Mouse (Mus musculus) MEL (cell line): Measurements from ENCODE around the gene Zscan2. TPM values are rescaled to one million over a fixed set of nuclear protein-coding genes. Genes with fewer than 3 reads are reported as not detected.

ENCODE experiments used
- DNase-seq: peaks from one replicate; pipeline ENCODE4 v3.0.0; 2011; ENCODE audit warnings: low read depth, low spot score
- H3K27ac ChIP-seq: 2 replicates; pipeline ENCODE4 v1.5.1; 2012; ENCODE audit warnings: low read depth, mild to moderate bottlenecking, control low read depth, low read length, moderate library complexity; ENCODE audit not compliant: control insufficient read depth
- H3K27me3 ChIP-seq, 2 experiments: fragments of 150-350 bp in 1 of 2; sonication (generic) in 1 of 2; 2 replicates each; pipeline ENCODE4 v1.6.1; 2012; ENCODE audit warnings: low read length in 2 of 2, mild to moderate bottlenecking in 2 of 2, improper control_type of control experiment in 1 of 2, moderate library complexity in 1 of 2; ENCODE audit not compliant: insufficient read depth in 2 of 2, control insufficient read depth in 1 of 2
- H3K36me3 ChIP-seq, 2 experiments: 2 replicates each; pipeline ENCODE4 v1.6.1; 2012 to 2014; ENCODE audit warnings: low read length in 2 of 2, improper control_type of control experiment in 1 of 2, inconsistent platforms in 1 of 2, mild to moderate bottlenecking in 1 of 2; ENCODE audit not compliant: insufficient read depth in 2 of 2, control insufficient read depth in 1 of 2
- H3K4me1 ChIP-seq, 2 experiments: fragments of 150-350 bp in 1 of 2; sonication (generic) in 1 of 2; 2 replicates each; pipeline ENCODE4 v1.6.1; 2012; ENCODE audit warnings: low read length in 2 of 2, improper control_type of control experiment in 1 of 2, mild to moderate bottlenecking in 1 of 2; ENCODE audit not compliant: insufficient read depth in 2 of 2, control insufficient read depth in 1 of 2
- H3K4me3 ChIP-seq, 2 experiments: fragments of 150-350 bp in 1 of 2; sonication (generic) in 1 of 2; 2 replicates each; pipeline ENCODE4 v1.5.1; 2012; ENCODE audit warnings: low read depth in 2 of 2, low read length in 2 of 2, mild to moderate bottlenecking in 2 of 2, moderate library complexity in 2 of 2, control low read depth in 1 of 2, improper control_type of control experiment in 1 of 2; ENCODE audit not compliant: control insufficient read depth in 1 of 2, insufficient read depth in 1 of 2
- H3K79me2 ChIP-seq: 2 replicates; pipeline ENCODE4 v1.6.1; 2012; ENCODE audit warnings: mild to moderate bottlenecking, low read length, moderate library complexity; ENCODE audit not compliant: control insufficient read depth, poor library complexity, insufficient read depth
- H3K9ac ChIP-seq: 2 replicates; pipeline ENCODE4 v1.6.1; 2012; ENCODE audit warnings: low read depth, mild to moderate bottlenecking, control low read depth, low read length, moderate library complexity; ENCODE audit not compliant: control insufficient read depth, poor library complexity, severe bottlenecking
- H3K9me3 ChIP-seq: fragments of 150-350 bp; sonication (generic); replicated peaks from 2 replicates; pipeline ENCODE4 v1.6.1; 2012; ENCODE audit warnings: mild to moderate bottlenecking, low read length, improper control_type of control experiment, moderate library complexity; ENCODE audit not compliant: insufficient read depth
- BHLHE40 ChIP-seq: IDR thresholded peaks from 2 replicates; pipeline ENCODE4 v1.6.1; 2012; ENCODE audit warnings: low read depth, mild to moderate bottlenecking, inconsistent platforms, low read length, improper control_type of control experiment, borderline replicate concordance
- CHD2 ChIP-seq: IDR thresholded peaks from 2 replicates; pipeline ENCODE4 v1.6.1; 2011; ENCODE audit warnings: low read length, improper control_type of control experiment
- CTCF ChIP-seq, 3 experiments: IDR thresholded peaks in 2 of 3; conservative IDR thresholded peaks in 1 of 3; 2 replicates each; pipeline ENCODE4 v1.5.1; 2011 to 2012; ENCODE audit warnings: low read length in 3 of 3, low read depth in 2 of 3, mild to moderate bottlenecking in 2 of 3, improper control_type of control experiment in 1 of 3, inconsistent platforms in 1 of 3, mixed read lengths in 1 of 3, moderate library complexity in 1 of 3; ENCODE audit not compliant: control insufficient read depth in 1 of 3, insufficient read depth in 1 of 3, poor library complexity in 1 of 3, severe bottlenecking in 1 of 3
- ELF1 ChIP-seq: IDR thresholded peaks from 2 replicates; pipeline ENCODE4 v1.6.1; 2014; ENCODE audit warnings: low read depth, mild to moderate bottlenecking, inconsistent platforms, low read length, improper control_type of control experiment, moderate library complexity
- EP300 ChIP-seq, 2 experiments: IDR thresholded peaks; 2 replicates each; pipeline ENCODE4 v1.6.1; 2011; ENCODE audit warnings: improper control_type of control experiment in 2 of 2, low read length in 2 of 2, low read depth in 1 of 2, mild to moderate bottlenecking in 1 of 2
- HCFC1 ChIP-seq: IDR thresholded peaks from 2 replicates; pipeline ENCODE4 v1.6.1; 2012; ENCODE audit warnings: low read depth, mild to moderate bottlenecking, inconsistent platforms, low read length, improper control_type of control experiment, moderate library complexity
- KAT2A ChIP-seq: conservative IDR thresholded peaks from 2 replicates; pipeline ENCODE4 v1.6.1; 2012; ENCODE audit warnings: low read depth, low read length, improper control_type of control experiment, inconsistent platforms
- MAX ChIP-seq: IDR thresholded peaks from 2 replicates; pipeline ENCODE4 v1.6.1; 2011; ENCODE audit warnings: low read length, improper control_type of control experiment
- MAZ ChIP-seq: IDR thresholded peaks from 2 replicates; pipeline ENCODE4 v1.6.1; 2012; ENCODE audit warnings: low read depth, mild to moderate bottlenecking, inconsistent platforms, low read length, improper control_type of control experiment
- MEF2A ChIP-seq: IDR thresholded peaks from 2 replicates; pipeline ENCODE4 v1.6.1; 2014; ENCODE audit warnings: low read depth, mild to moderate bottlenecking, inconsistent platforms, low read length, improper control_type of control experiment; ENCODE audit not compliant: poor library complexity, insufficient replicate concordance, severe bottlenecking; ENCODE audit errors: extremely low read depth
- MXI1 ChIP-seq: IDR thresholded peaks from 2 replicates; pipeline ENCODE4 v1.6.1; 2011; ENCODE audit warnings: mild to moderate bottlenecking, low read depth, low read length, improper control_type of control experiment
- MYC ChIP-seq: IDR thresholded peaks from 2 replicates; pipeline ENCODE4 v1.6.1; 2011; ENCODE audit warnings: low read depth, mild to moderate bottlenecking, low read length, improper control_type of control experiment, moderate library complexity
- NELFE ChIP-seq: IDR thresholded peaks from 2 replicates; pipeline ENCODE4 v1.6.1; 2011; ENCODE audit warnings: low read depth, low read length, improper control_type of control experiment
- NRF1 ChIP-seq: IDR thresholded peaks from 2 replicates; pipeline ENCODE4 v1.6.1; 2014; ENCODE audit warnings: low read depth, mild to moderate bottlenecking, inconsistent platforms, low read length, improper control_type of control experiment, moderate library complexity; ENCODE audit not compliant: poor library complexity, insufficient read depth, severe bottlenecking
- POLR2A ChIP-seq, 2 experiments: IDR thresholded peaks; 2 replicates each; pipeline ENCODE4 v1.6.1; 2011 to 2012; ENCODE audit warnings: low read length in 2 of 2, mild to moderate bottlenecking in 2 of 2, control low read depth in 1 of 2, improper control_type of control experiment in 1 of 2, low read depth in 1 of 2, moderate library complexity in 1 of 2; ENCODE audit not compliant: control insufficient read depth in 1 of 2, insufficient read depth in 1 of 2, poor library complexity in 1 of 2
- POLR2AphosphoS2 ChIP-seq: IDR thresholded peaks from 2 replicates; pipeline ENCODE4 v1.6.1; 2011; ENCODE audit warnings: low read length, improper control_type of control experiment
- POLR2AphosphoS5 ChIP-seq: IDR thresholded peaks from 2 replicates; pipeline ENCODE4 v1.6.1; 2012; ENCODE audit warnings: low read depth, borderline replicate concordance, mild to moderate bottlenecking, inconsistent platforms, low read length, moderate library complexity, mixed read lengths
- RAD21 ChIP-seq: IDR thresholded peaks from 2 replicates; pipeline ENCODE4 v1.6.1; 2011; ENCODE audit warnings: mild to moderate bottlenecking, low read depth, low read length, improper control_type of control experiment
- RCOR1 ChIP-seq: IDR thresholded peaks from 2 replicates; pipeline ENCODE4 v1.6.1; 2012; ENCODE audit warnings: low read depth, mild to moderate bottlenecking, inconsistent platforms, low read length, improper control_type of control experiment
- SIN3A ChIP-seq: IDR thresholded peaks from 2 replicates; pipeline ENCODE4 v1.6.1; 2012; ENCODE audit warnings: low read length, improper control_type of control experiment, inconsistent platforms
- SMC3 ChIP-seq: IDR thresholded peaks from 2 replicates; pipeline ENCODE4 v1.6.1; 2011; ENCODE audit warnings: low read depth, low read length, improper control_type of control experiment
- TBP ChIP-seq: IDR thresholded peaks from 2 replicates; pipeline ENCODE4 v1.8.0; 2011; ENCODE audit warnings: low read depth, low read length, improper control_type of control experiment
- TCF12 ChIP-seq: IDR thresholded peaks from 2 replicates; pipeline ENCODE4 v1.6.1; 2014; ENCODE audit warnings: low read depth, mild to moderate bottlenecking, inconsistent platforms, low read length, improper control_type of control experiment, moderate library complexity
- ZC3H11A ChIP-seq: IDR thresholded peaks from 2 replicates; pipeline ENCODE4 v1.6.1; 2012; ENCODE audit warnings: low read depth, mild to moderate bottlenecking, inconsistent platforms, low read length, improper control_type of control experiment
- ZMIZ1 ChIP-seq: IDR thresholded peaks from 2 replicates; pipeline ENCODE4 v1.6.1; 2012; ENCODE audit warnings: low read depth, mild to moderate bottlenecking, inconsistent platforms, low read length, improper control_type of control experiment, moderate library complexity
- polyA plus RNA-seq, 2 experiments: library from polyadenylated mRNA; stranded (reverse) in 1 of 2; unstranded in 1 of 2; fragments of >175 nt in 1 of 2; fragments of >200 nt in 1 of 2; gene quantifications; 2 replicates each; pipeline versions ENCODE4 v1.2.1 to v1.2.4; 2012; ENCODE audit warnings: low replicate concordance in 2 of 2, low read depth in 1 of 2; ENCODE audit not compliant: insufficient read length in 2 of 2, insufficient read depth in 1 of 2, missing spikeins in 1 of 2
- total RNA-seq: library from RNA; depleted of rRNA; stranded (reverse); fragments of 300-350 nt; gene quantifications from 2 replicates; pipeline ENCODE4 v1.2.3, GENCODE M21; 2012

The Zscan2 gene
- total and polyA plus RNA-seq, 3 experiments = 1.2 to 2.4 TPM; not detected in 1

GRCm38 (mm10) chr7:80875727-80876126 lies 15.0 kb downstream of the Zscan2 start:
- no peaks in the 10 kb centered on the region for H3K4me1 ChIP-seq
- no peaks in the 10 kb centered on the region for H3K9me3 ChIP-seq
- H3K79me2 ChIP-seq = no peaks in the 10 kb centered on the region
- H3K27ac ChIP-seq = no peak overlapping the region
- H3K27me3 ChIP-seq = no peaks in the 10 kb centered on the region
- no peak overlapping the region for H3K9ac ChIP-seq
- no peak for DNase-seq
- no peak overlapping the region for H3K4me3 ChIP-seq
- H3K36me3 ChIP-seq = no peaks in the 10 kb centered on the region
- TF ChIP-seq MEF2A (no peak), CTCF (IDR thresholded peaks at IDR 0.05 in 2 of 3, conservative IDR thresholded peaks at IDR 0.05 in 1 of 3; ENCODE audit: control insufficient read depth in 1 of 3, insufficient read depth in 1 of 3, low read depth in 2 of 3, low read length in 3 of 3, poor library complexity in 1 of 3, severe bottlenecking in 1 of 3) (no peak; a peak in 1 of 6 replicates), TCF12 (no peak), ZC3H11A (no peak), ELF1 (no peak), NELFE (no peak), RCOR1 (no peak), ZMIZ1 (no peak), POLR2AphosphoS5 (no peak)

GRCm38 (mm10) chr7:80882830-80883505 lies 22.2 kb downstream of the Zscan2 start:
- Histone ChIP-seq H3K9me3 (no peaks in the 10 kb centered on the region), H3K4me3 (peak overlapping the region; percentile 58 to 67), H3K4me1 (peaks cover 0 to 3% of the 10 kb centered on the region in 2 experiments; a peak in 1 of 4 replicates), H3K36me3 (0 out of 4 replicates have a peak, but pooled peaks cover 0 to 2% of the 10 kb centered on the region in 2 experiments), H3K27ac (peak overlapping the region; percentile 8), H3K9ac (peak overlapping the region; percentile 62), H3K27me3 (no peaks in the 10 kb centered on the region), H3K79me2 (no peaks in the 10 kb centered on the region)
- DNase-seq = peak; percentile 97
- peak; percentile 74 for TF ChIP-seq MAX
- TF ChIP-seq BHLHE40 = no peak
- peak; percentile 53; the same call in 1 of the 2 replicates for TF ChIP-seq MXI1
- no peak for TF ChIP-seq NRF1
- peak; percentile 51 to 55 (median 51) for TF ChIP-seq CTCF (IDR thresholded peaks at IDR 0.05 in 2 of 3, conservative IDR thresholded peaks at IDR 0.05 in 1 of 3; ENCODE audit: control insufficient read depth in 1 of 3, insufficient read depth in 1 of 3, low read depth in 2 of 3, low read length in 3 of 3, poor library complexity in 1 of 3, severe bottlenecking in 1 of 3)
- peak; percentile 83 for TF ChIP-seq CHD2
- TF ChIP-seq KAT2A = peak; percentile 91
- TF ChIP-seq EP300 (IDR thresholded peaks at IDR 0.05; ENCODE audit: low read depth in 1 of 2, low read length in 2 of 2) = no peak
- TF ChIP-seq POLR2AphosphoS5 = no peak
- peak; percentile 80 for TF ChIP-seq ELF1
- peak; percentile 56 to 76; a peak in 2 of 4 replicates for TF ChIP-seq POLR2A (IDR thresholded peaks at IDR 0.05; ENCODE audit: control insufficient read depth in 1 of 2, insufficient read depth in 1 of 2, low read depth in 1 of 2, low read length in 2 of 2, poor library complexity in 1 of 2)
- TF ChIP-seq NELFE = peak; percentile 43
- no peak; the same call in 1 of the 2 replicates for TF ChIP-seq SMC3
- TF ChIP-seq ZC3H11A = no peak
- TF ChIP-seq SIN3A = peak; percentile 91
- TF ChIP-seq RAD21 = peak; percentile 10; the same call in 1 of the 2 replicates
- no peak for TF ChIP-seq ZMIZ1
- peak; percentile 67; the same call in 1 of the 2 replicates for TF ChIP-seq MAZ
- TF ChIP-seq HCFC1 = peak; percentile 99
- peak; percentile 34 for TF ChIP-seq MYC
- TF ChIP-seq TCF12 = 0 out of 2 replicates have a peak, but pooled peaks have one; percentile 6
- 0 out of 2 replicates have a peak, but pooled peaks have one; percentile 48 for TF ChIP-seq TBP
- TF ChIP-seq POLR2AphosphoS2 = no peak
- no peak for TF ChIP-seq RCOR1
